Mouse (Mus musculus): ENCODE measurements around the gene Gm4779. TPM values are rescaled to one million over a fixed set of nuclear protein-coding genes. Genes with fewer than 3 reads are reported as not detected.

Gene Gm4779
- polyA plus RNA-seq, 1 experiment from 2014 or later = 0.60 TPM

GRCm38 (mm10) chrX:101750144-101750543 is 44.1 kb downstream of the Gm4779 start:
- Histone ChIP-seq H3K27ac (no peak overlapping the region), H3K36me3 (no peaks in the 10 kb centered on the region)
- WGBS (ENCODE audit: insufficient replicate concordance) = 66% methylated on average over 4 of the region's 4 CpGs

GRCm38 (mm10) chrX:101741064-101741433 is 53.2 kb downstream of the Gm4779 start:
- no peak overlapping the region for H3K27ac ChIP-seq
- no peak overlapping the region for H3K9ac ChIP-seq
- no peak for ATAC-seq
- no peaks in the 10 kb centered on the region for H3K36me3 ChIP-seq
- no peaks in the 10 kb centered on the region for H3K4me1 ChIP-seq
- no peak overlapping the region for H3K4me3 ChIP-seq
- no peaks in the 10 kb centered on the region for H3K9me3 ChIP-seq (replicated peaks)
- no peak overlapping the region for H3K4me2 ChIP-seq
- WGBS (ENCODE audit: insufficient replicate concordance) = 69% methylated on average over 2 of the region's 2 CpGs
- H3K27me3 ChIP-seq (replicated peaks) = peaks cover 33% of the 10 kb centered on the region

More at GRCm38 (mm10) chrX:101750144-101750543, 44.1 kb downstream of the Gm4779 start:
- H3K27me3 ChIP-seq (replicated peaks) = peaks cover 16% of the 10 kb centered on the region
- no peak overlapping the region for H3K4me2 ChIP-seq
- H3K4me3 ChIP-seq = no peak overlapping the region
- no peak for ATAC-seq
- H3K4me1 ChIP-seq = no peaks in the 10 kb centered on the region
- no peak overlapping the region for H3K9ac ChIP-seq
- no peaks in the 10 kb centered on the region for H3K9me3 ChIP-seq (replicated peaks)

- 39% methylated on average over 6 of the region's 6 CpGs for WGBS (ENCODE audit: insufficient replicate concordance)
- Histone ChIP-seq H3K4me2 (no peak overlapping the region), H3K4me1 (no peaks in the 10 kb centered on the region), H3K36me3 (no peaks in the 10 kb centered on the region), H3K4me3 (no peak overlapping the region), H3K9ac (no peak overlapping the region), H3K9me3 (replicated peaks) (no peaks in the 10 kb centered on the region), H3K27me3 (replicated peaks) (peaks cover 37% of the 10 kb centered on the region), H3K27ac (no peak overlapping the region)
- ATAC-seq = no peak
These were observed 53.7 kb downstream of the Gm4779 start for GRCm38 (mm10) chrX:101740335-101741063.

Other genes starting within 250 kb of the Gm4779 start
- 67.4 and 68.9 TPM in 2 replicates for gene Ogt, start 154.4 kb downstream of the Gm4779 start, polyA plus RNA-seq (2016; fragmentation: Nextera tagmentation; extraction: Ambion mirVana)
- 0.10 and 0.27 TPM in 2 replicates for gene Cxcr3, start 60.2 kb downstream of the Gm4779 start, polyA plus RNA-seq (2016; fragmentation: Nextera tagmentation; extraction: Ambion mirVana)
- 0.33 and 0.73 TPM in 2 replicates for gene 8030474K03Rik, start 233 bp upstream of the Gm4779 start, polyA plus RNA-seq (2016; fragmentation: Nextera tagmentation; extraction: Ambion mirVana)
- 2.4 and 4.4 TPM in 2 replicates for gene Nhsl2, start 55.0 kb upstream of the Gm4779 start, polyA plus RNA-seq (2016; fragmentation: Nextera tagmentation; extraction: Ambion mirVana)